Mouse (Mus musculus): Measurements from ENCODE around the gene Tent4a.

Gene Tent4a

DNA sequence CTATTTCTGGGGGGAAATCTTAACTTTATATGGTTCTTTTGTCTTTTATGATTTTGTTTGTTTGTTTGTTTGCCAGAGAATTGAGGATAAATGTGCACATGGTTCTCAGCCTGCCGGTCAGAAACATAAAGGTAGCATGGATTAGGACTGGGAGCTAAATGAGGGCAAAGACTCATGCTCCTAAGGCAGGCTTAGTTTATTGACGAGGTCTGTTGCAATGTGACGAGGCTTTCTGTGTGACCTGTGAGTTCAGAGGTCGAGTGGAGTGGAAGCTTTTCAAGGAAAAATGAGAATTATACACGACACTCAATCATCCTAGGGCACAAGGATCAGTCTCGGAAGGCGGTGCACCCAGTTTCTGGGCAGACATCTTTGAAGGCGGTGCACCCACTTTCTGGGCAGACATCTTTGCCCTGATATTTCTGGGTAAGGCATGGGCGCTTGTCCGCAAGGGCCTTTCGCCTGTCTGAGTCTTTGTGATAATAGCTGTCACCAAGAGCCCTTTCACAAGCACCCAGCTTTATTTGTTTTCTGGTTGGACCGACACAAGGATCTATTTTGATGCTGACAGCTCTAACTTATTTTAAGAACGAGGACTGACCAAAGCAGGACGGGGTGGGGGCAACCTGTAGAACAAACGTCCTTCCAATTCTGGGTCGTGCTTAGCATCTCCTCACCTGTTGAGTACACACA, 13.2 kb upstream of the Tent4a start:
- no peak for DNase-seq (ENCODE audit: low read depth, low spot score)

DNA sequence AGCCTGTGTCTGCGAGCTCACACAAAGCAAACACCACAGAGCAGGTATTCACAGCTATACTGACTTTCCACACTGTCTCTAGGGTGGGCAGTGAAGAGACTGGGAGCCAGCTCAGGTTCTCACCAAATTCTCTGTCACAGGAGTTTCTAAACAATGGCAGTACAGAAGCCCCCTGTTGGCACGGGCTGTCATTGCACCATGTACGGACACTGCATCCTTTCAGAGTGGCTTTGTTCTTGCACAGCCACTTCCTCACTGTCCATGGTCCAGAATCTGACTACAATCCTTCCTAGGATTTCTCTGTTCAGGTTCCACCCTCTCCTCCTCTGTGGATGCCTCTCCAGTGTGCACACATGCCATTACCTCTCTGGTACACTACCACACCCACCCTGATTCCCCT, 10.6 kb upstream of the Tent4a start:
- DNase-seq (ENCODE audit: low read depth, low spot score) = peak; percentile 48

DNA sequence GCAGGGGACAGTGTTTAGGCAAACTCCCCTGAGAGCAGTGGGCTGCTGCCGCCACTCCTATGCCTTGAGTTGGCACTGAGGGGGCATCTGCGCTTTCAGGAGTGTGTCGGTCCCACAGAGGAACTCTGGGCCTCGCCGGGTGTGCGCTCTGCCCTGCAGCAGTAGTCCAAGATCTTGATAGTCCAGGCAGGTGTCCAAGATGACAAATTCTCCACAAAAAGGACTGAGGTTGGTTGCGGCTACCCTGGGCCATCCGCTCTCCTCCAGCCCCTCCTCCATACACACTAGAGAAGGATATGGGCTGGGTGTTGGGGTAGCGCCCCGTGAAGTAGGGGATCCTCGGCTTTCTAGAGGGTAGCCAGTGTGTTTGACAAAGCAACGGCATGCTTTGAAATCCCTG, 9.2 kb upstream of the Tent4a start:
- no peak for DNase-seq (ENCODE audit: low read depth, low spot score)

DNA sequence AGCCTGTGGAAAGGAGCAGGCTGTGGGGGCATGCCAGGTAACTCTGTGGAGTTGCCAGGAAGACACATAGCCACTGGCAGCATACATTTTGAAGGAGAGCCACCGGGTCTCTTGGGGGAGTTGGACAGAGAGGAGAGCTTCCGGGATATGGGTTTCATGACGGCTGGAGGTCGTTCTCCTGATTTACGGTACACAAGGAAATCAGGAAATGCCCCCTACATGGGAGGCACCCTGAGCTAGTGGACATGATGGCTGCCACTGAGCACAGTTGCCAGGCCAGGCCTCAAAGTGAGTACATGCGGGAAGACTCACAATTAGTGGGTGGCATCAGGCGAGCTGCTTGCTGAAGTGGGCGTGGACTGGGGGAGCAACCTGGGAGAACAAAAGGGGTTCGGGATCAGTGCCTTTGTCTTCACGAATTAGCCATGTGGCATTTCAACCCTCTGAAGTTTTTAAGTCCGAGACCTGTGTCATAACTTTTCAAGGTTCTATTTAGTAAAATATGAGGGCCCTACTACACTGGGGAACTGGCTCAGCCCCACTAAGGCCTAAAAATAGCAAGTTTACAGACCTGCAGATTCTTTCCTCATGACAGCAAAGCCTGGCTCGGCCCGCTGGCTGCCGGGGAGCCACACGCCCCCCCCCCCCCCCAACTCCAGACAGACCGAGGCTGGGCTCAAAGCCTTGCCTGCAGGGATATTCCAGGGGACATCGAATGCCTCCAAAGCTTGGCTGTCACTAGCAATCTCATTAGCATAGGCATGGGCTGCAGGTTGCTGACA, 8.3 kb upstream of the Tent4a start:
- DNase-seq (ENCODE audit: low read depth, low spot score) = no peak

DNA sequence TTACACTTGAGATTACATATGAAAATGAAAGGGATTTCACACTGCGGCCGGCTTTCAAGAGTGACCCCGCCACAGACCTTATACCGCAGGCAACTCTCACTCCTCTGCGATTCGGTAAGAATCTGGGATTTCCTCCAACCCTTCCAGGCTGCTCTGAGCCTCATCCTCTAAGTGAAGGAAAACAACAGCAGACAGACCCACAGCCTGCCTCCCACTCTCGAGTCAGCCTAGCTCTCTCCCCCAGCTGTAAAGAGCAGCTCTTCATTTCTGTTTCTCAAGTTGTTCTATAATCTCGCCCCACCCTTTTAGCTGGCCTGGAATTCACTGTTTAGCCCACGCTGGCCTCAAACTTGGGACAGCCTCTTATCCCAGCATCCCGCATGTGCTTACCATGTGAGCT, 7.4 kb upstream of the Tent4a start:
- no peak for DNase-seq (ENCODE audit: low read depth, low spot score)

DNA sequence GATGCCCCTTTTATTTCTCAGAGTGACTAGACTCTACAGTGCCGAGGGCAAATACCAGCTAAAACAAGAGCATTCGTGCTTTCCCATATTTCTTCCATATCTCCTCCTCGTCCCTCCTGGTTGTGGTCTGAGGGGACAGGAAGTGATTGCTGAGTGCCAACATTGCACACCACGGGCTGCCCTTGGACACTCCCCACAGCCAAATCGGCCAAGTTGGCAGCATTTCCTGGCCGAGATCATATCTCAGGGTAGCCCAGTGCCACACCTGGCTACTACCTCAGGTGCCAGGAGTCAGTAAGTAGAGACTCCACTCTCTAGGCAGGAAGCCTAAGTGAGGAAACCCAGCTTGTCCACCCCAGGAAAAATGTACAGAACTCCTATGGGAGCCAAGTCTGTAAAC, 6.8 kb upstream of the Tent4a start:
- no peak for DNase-seq (ENCODE audit: low read depth, low spot score)

DNA sequence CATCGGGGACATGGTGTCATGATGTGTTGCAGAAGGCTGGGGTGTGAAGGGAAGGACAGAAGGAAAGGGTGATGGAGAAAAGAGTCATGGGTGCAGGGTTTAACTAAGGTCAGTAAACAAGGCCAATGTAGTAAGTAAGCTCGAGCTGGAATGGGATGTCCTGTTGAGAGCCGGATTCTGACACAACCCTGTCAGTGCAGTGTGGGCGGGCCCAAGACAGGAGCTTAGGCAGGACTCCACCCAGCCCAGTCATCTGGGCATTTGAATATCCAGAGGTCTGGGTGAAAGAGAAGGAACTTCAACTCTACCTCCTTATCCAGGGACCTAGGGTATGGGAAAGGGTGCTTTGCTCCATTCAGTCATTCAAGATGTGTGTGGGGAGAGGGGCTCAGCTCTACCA, 3.9 kb upstream of the Tent4a start:
- no peak for DNase-seq (ENCODE audit: low read depth, low spot score)

DNA sequence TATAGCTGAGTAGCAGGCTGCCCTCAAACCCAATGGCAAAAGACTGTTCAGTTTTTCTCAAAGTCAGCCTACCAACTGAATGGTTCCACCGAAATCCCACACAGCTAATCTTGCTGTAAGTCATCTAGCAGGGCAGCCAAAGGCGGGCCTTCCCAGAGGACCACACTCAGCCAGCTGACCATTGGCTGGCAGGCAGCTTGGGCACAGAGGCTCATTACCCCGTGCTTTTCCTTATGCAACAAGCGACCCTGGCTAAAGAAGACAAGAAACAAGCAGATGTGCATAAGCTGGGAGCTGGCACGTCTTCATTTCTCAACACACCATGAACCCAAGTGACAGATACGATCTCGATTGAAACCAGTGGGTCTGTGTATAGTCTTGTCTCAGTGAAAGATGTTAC, 2.9 kb upstream of the Tent4a start:
- no peak for DNase-seq (ENCODE audit: low read depth, low spot score)

DNA sequence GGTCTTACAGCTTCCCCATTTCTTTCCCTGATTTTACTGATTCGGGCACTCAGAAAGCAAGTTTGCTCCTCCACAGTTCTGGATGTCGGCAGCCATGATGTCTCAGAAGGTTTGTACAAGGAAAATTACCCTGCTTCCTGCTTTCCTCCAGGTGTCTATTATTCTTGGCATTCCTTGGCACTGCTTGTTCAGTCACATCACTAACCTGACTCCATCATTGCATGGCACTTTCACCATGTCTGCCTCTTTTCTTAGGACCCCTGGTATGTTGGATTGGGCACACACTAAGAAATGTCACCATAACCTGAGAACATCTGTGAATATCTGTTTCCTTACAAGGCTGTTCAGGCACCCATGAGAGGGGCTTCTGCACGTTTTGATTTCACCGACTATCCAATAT, 1.6 kb upstream of the Tent4a start:
- no peak for DNase-seq (ENCODE audit: low read depth, low spot score)

DNA sequence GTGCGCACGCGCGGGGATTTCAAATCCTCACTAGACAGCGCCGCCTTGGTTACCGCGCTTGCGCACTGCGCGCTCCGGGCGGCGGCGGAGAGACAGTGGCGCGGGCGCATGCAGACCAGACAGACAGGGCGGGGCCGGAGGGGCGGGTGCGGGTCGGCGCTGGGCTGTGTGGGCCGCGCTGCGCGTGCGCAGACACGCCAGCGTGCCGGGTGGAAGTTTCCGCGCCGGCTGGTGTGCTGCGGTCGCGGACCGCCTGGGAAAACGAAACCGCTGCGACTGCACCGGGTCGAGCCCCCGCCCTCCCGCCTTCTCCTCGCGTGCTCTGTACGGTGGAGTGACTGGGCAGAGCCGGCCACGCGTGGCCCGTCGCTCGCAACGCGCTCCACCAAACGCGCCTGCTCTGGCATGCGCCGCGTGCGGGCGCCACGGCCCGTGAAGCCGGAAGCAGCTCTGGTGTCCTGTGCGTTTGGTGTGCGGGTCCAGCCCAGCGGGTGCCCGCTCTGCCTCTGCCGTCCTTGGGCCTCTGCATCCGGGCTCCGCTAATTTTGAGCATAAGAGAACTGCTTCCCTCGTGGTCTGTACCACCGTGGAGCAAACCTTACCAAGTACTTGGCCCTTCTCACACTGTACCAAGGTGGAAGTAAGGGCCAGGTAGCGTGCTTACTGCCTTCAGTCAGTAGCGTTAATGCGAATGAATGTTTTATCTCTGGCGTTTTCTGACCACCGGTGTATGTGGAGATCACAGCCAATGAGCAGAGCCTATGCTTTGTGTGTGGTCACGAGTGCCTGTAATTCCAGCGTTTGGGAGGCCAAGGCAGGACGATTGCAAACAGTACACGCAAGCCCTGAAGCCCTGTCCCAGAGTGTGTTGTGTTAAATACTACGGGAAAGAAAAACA, 486 bp upstream of the Tent4a start:
- DNase-seq (ENCODE audit: low read depth, low spot score) = peak; percentile 98

DNA sequence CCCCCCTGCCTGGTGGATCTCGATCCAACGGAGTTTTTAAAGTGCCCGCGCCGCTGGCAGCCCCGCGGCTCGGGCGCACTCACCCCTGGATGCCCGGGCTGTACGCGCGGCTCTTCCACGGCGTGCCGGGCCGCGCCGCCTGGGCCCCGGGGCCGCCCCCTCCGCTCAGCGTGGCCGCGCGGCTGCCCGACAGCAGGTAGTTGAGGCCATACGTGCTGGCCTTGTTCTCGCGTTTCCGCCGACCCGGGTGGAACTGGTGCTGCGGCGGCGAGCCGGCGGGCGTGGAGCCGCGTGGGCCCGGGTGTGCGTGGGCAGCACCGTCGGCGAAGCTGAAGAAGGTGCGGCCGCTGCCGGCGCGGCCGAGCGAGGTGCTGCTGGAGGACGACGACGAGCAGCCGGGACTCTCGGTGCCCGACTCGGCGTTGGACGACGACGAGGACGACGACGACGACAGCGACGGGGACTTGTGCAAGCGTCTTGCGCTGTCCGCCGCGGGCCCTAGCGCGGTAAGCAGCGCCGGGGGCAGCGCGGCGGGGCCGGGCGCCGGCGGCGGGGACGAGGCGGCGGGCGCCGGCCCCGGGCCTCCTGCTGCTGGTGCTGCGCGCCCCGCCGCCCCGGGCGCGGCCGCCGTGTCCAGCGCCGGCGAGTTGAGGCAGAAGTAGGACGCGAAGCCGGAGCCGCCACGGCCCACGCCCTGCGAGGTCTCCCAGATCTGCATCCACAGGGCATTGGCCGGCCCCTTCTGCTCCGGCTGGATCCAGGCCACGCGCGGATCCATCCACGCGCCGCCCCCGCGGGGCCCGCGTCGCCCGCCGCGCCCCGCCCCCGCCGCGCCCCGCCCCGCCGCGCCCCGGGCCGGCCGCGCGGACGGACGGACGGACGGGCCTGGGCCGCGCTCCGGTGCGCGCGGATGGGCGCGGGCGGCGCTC, 748 bp downstream of the Tent4a start, which contains the start of gene Nsun2:
Gene Nsun2, plus strand, starts transcription at position 342 of the 929 bp plus-strand sequence.
- peak; percentile 7 for DNase-seq (ENCODE audit: low read depth, low spot score)

DNA sequence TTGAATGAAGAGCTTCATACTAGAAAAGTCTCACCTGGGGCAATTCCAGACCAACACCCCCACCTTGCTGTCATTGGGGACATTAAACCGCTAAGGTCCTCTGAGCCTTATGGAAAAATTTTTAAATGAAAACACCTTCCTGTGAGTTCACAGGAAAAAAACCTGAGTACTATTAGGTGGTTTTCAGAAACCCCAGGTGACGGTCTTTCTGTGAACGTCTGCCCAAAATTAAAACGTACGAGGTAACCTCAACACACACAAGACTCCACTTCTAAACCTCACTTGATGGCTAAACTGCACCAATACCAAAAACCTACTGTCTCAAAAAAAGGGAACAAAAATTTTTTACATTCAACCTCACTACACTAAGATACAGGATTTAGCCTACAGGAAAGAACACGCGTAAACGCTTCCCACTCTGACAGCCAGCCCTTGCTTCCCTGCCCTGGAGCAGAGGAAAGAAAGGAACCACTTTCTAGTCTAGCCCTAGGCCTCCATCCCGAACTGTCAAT, 1.5 kb downstream of the Tent4a start:
- DNase-seq (ENCODE audit: low read depth, low spot score) = no peak

DNA sequence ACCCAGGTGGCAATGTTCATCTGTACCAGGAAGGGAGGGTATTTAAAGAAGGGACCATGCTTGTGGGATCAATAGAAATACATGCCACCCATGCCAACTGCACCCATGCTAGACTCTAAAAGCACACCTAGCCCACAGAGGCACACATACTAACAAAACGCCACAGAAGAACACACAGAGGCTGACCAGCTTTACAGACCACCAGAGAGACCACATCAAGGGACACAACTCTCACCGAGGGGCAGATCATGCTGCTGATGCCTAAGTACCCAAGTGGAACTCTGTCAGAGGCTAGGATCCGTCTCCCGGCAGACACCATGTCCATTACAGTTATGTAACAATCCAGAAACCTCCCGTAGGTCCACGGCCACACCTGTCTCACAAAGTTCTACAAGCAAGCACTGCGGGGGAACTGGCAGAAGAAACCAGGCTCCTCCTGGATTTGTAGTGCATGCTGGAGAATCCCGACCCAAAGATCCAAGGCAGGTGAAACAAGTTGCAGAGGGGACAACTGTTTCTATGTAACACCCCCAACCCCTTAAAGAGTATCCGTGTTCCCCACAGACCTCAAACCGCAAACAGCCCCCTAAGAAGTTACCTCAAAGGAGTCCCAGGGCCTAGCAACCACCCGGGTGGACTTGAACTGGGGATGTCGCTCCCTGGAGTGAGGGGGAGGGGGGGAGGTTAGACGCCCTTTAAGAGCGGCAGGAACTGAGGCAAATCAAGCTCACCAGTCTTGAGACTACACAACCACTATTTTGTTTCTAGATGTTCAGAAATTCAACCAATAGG, 2.1 kb downstream of the Tent4a start:
- no peak for DNase-seq (ENCODE audit: low read depth, low spot score)

DNA sequence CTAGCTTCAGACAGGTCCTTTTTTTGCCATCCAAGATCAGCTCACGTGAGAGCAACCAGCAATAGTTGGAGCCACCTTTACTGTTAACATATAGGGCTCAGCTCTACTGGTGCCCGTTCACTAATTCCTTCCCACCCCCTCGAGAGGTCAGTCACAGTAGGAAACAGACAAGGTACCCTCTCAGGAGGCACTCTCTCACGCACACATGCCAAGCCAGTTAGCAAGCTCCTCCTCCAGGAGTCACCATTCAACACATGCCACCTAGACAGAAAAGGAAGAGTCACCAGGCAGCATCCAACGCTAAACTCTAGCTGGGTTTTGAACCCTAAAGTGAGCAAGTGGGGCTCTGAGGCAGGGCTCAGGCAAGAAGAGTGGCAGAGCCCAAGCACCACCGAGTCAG, 3.0 kb downstream of the Tent4a start:
- no peak for DNase-seq (ENCODE audit: low read depth, low spot score)

DNA sequence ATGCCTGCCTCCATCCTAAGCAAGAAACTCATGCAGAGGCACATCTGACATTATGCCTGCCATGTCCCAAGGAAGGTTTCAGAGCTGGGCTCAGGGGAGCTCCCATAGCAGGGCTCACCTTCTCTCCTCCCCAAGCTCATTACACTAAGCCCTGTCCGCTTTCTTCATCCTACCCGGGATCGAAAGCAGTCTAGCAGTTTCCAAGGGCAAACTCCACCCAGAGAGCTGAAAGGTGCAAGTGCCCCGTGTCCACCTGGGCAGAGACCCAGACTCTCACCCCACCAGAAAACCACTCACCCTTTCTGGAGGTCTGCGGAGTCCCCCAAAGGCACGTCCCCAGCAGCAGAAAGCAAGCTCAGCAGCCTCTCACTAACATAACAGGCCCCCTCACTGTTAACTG, 3.5 kb downstream of the Tent4a start:
- DNase-seq (ENCODE audit: low read depth, low spot score) = no peak

DNA sequence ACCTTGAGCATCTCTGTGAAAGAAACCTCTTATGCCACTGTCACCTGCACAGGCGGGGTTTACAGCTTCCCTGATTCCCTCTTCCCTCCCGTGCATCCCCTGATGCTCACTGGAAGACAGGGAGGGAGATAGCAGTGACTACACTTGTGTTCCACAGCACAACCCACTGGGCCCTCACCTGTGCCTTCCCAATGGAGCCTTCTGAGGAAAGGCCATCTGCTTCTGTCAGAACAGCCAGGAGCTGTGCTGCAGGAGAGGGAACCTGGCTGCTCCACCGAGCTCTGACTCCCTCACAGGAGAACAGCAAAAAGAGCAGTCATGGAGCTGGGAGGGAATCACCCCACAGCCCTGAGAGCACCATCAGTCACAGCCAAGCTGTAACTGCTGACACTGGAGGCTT, 4.3 kb downstream of the Tent4a start:
- no peak for DNase-seq (ENCODE audit: low read depth, low spot score)

DNA sequence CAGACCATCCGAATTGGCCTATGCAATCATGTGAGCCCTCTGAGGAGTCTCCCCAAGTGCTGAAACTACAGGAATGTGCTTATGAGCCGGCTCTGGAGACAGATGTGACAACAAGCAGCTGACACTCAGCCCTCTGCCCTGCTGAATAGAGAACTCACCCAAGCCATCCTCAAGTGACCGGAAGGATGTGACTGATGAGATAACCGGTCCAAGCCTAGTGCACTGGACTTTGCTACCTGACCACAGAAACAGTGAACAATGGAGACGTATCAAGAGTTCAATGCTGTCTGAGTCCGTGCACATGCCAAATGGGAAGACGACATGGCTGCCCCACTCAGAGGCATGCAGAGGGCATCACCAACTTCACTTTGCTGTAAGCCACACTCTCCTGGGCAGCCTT, 5.9 kb downstream of the Tent4a start:
- no peak for DNase-seq (ENCODE audit: low read depth, low spot score)

DNA sequence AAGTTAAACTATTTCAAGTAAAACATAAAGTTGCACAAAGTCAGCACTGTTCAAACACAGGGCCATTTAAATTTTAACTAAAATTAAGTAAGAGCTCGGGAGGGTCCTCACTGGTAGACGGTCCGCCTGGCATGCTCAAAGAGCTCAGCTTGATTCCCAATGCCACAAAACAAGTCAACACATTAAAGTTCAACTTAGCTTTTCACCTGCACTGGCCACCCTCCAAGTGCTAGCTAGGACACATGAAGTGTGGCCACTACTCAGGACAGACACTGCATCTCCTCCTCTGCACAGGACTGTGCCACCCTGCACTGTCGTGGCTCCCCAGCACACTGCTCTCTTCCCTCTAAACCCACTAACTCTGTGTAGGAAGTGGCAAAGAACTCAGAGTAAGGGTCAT, 8.6 kb downstream of the Tent4a start:
- DNase-seq (ENCODE audit: low read depth, low spot score) = no peak

DNA sequence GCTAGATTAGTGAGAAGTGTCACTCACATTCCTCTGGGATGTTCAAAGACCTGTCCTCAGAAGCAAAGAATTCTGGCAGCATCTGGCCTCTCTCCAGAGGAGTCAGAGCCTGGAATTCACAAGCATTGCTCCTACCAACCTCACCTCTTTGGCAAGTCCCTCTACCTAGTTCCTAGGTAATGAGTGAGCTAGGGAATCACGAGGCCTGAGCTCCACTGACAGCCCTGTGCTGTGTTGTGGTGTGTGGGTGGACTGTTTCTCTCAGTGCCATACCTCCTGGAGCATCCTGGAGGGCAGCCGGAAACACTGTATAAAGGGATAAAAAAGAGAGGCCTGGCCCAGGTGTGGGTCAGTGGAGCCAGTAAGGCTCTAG, 10.3 kb downstream of the Tent4a start:
- no peak for DNase-seq (ENCODE audit: low read depth, low spot score)

DNA sequence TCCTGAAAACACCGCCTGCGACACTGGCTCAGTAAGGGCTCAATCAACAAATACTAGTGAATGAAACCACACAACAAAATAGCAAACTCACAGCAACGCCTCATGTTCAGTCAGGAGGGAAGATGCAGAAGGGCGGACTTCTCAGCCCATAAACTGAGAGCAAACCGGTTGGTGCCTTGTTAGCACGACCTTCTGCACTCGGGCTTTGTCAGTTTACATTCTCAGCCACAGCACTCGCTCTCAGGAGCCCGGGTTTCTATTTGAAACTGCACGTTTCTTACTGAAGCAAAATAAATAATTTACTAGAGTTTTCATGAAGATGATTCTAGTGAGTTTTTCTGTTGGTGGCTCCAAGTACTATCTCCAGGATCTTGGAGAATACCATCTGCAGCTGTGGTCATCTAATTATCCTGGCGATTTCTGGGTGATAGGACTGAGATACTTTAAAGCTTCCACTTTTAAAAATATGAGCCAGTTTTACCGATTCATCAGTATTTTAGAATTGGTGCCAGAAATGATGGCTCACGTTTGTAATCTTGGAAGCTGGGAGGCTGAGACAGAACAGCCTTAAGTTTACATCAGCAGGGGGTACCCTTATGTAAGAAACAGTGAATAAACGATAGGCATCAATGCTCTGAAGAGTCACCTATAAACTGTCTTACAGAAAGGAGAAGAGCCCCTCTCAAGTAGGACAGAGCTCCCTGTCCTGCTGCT, 10.8 kb downstream of the Tent4a start:
- DNase-seq (ENCODE audit: low read depth, low spot score) = no peak

All from embryo, embryonic 11.5 days (tissue).